Mouse (Mus musculus): Measurements from ENCODE around the gene Dedd2.

DNA sequence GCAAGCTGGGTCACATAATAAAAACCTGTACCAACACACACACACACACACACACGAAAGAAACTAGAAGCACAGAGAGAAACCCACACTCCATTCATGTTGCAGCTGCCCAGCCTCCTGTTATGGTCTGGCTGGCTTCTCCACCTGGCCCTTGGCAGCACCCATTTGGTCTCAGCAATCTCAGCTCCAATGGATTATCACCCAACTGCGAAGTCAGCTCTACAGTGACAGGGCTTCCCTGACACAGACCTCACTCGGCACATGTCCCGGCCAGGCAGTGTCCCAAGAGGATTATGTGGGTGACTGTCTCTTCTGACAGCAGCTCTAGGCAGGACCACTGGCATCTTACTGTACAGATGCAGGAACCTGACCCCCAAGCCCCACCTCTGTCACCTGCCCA lies 9.9 kb downstream of the Dedd2 start:
- TF ChIP-seq CTCF (IDR thresholded peaks at IDR 0.05; ENCODE audit: borderline replicate concordance, insufficient read depth, low read depth, low read length) (no peak), POLR2A (IDR thresholded peaks at IDR 0.05; ENCODE audit: borderline replicate concordance, insufficient read depth, low read length) (no peak)

Data from cerebellum, adult 2 months (tissue).